In the genomic region with DNA sequence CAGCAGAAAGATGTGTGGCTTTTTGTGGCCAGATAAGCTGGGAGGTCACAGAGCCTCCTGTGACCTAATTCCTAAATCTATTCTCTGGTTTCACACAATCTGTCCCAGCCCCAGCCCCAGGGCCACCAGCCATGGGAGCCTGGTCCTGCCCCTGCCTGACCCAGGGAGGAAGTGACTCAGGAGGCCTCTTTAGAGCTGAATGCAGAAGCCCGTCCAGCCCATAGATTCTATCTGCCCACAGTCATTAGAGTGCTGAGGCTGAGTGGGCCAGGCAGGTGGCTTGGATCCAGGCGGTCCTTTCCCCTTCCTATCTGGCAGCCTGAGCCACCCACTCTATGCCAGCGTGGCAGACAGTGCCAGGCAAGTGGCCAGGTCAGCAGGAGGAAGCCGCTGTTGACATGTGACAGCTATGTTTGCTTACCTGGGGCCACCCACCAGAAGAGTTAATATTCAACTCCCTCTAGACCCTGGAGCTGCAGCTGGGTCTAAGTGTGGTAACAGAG, we compare ENCODE assay signal across 9 mouse cellular contexts. TPM values are rescaled to one million over a fixed set of nuclear protein-coding genes. Genes with fewer than 3 reads are reported as not detected.
DNase-seq lines count a peak whose midpoint lies in the region; ATAC-seq lines count a peak whose summit lies in the region.
"Had no signal": no experiment of that assay in that cellular context is flagged by ENCODE, and none has a peak within 500 bp of the region (broad histone marks: within the 10 kb centered on the region; RNA-seq: fewer than 3 reads in every experiment).

No protein-coding gene starts in this region.

- WGBS in heart, embryonic 12.5 days = 47% methylated on average over 4 of the region's 4 CpGs

- H3K27me3 ChIP-seq in heart, embryonic 12.5 days (replicated peaks) = no peaks in the 10 kb centered on the region
- H3K27me3 ChIP-seq: heart, embryonic 13.5 days had no signal

- no peak for ATAC-seq in heart, embryonic 12.5 days (ENCODE audit: insufficient number of reproducible peaks, low FRiP score)

- peak; percentile 65 to 69 for DNase-seq in heart, adult 18-20 months
- DNase-seq in cerebellum, postnatal 10 days = peak; percentile 95
- DNase-seq in kidney, adult 18-20 months = peak; percentile 89
- peak; percentile 84 for DNase-seq in lung, postnatal 10 days
- peak; percentile 26 for DNase-seq in urinary bladder, postnatal 25 days (ENCODE audit: low spot score)
- no peak for DNase-seq in layer of hippocampus, postnatal 14 days (ENCODE audit: low spot score in 2 of 2)
- DNase-seq in thymus, postnatal 0 days (ENCODE audit: low spot score) = no peak

- H3K4me1 ChIP-seq in heart, embryonic 12.5 days (replicated peaks) = peaks cover 7% of the 10 kb centered on the region; the same call in 1 of the 2 replicates

- H3K36me3 ChIP-seq in heart, embryonic 12.5 days = no peaks in the 10 kb centered on the region
- H3K36me3 ChIP-seq: heart, embryonic 13.5 days had no signal

- H3K4me2 ChIP-seq in heart, embryonic 12.5 days = no peak overlapping the region
- H3K4me2 ChIP-seq: heart, embryonic 13.5 days had no signal

- H3K27ac ChIP-seq in heart, embryonic 12.5 days (ENCODE audit: poor library complexity, severe bottlenecking) = no peak overlapping the region
- H3K27ac ChIP-seq: heart, embryonic 13.5 days had no signal

- H3K4me3 ChIP-seq in heart, embryonic 12.5 days = no peak overlapping the region
- H3K4me3 ChIP-seq: heart, embryonic 13.5 days had no signal

- no peak overlapping the region for H3K9ac ChIP-seq in heart, embryonic 12.5 days
- H3K9ac ChIP-seq: heart, embryonic 13.5 days had no signal

- no peaks in the 10 kb centered on the region for H3K9me3 ChIP-seq in heart, embryonic 12.5 days (replicated peaks)
- H3K9me3 ChIP-seq: heart, embryonic 13.5 days had no signal

RNA-seq across cellular contexts. Expression of a gene that starts 18.7 kb away (rescaled TPM):
- 10 to 100 TPM; 11.8 to 15.5 TPM for total RNA-seq in heart, adult 18-20 months (2021)
- polyA plus RNA-seq in heart, embryonic 12.5 days (2016; fragmentation: Nextera tagmentation; extraction: Ambion mirVana) = 30.1 and 36.1 TPM in 2 replicates
- 100 to 1,000 TPM in 1 of 2 experiments, 10 to 100 TPM in 1; 98.8 to 100 TPM for total RNA-seq in layer of hippocampus, postnatal 14 days (2021)
- 17.8 and 26.2 TPM in 2 replicates for polyA plus RNA-seq in thymus, postnatal 0 days (2015; fragmentation: Nextera tagmentation; extraction: Ambion mirVana)

Comparison
In these comparisons a context has a peak if more than half of its experiments do, and no peak if none do; other contexts are left out.
1. DNase-seq: peak in heart, adult 18-20 months (2 of 2), cerebellum, postnatal 10 days (2 of 2), kidney, adult 18-20 months (single experiment), lung, postnatal 10 days (single experiment) and urinary bladder, postnatal 25 days (single experiment); none in layer of hippocampus, postnatal 14 days (0 of 2) and thymus, postnatal 0 days (single experiment).
2. RNA of a gene that starts 18.7 kb away (total RNA-seq): 98.8 to 100 TPM in layer of hippocampus, postnatal 14 days; 11.8 to 15.5 TPM in heart, adult 18-20 months; every median in the first group is over 4 times any median in the second.